Mouse (Mus musculus) liver, embryonic 14.5 days (tissue): ENCODE results near the gene Tmeff1.

Experiments
- CTCF ChIP-seq: IDR thresholded peaks from 2 replicates; pipeline ENCODE4 v1.5.1; 2016; ENCODE audit warnings: antibody characterized with exemption, low read depth, control low read depth
- EP300 ChIP-seq: IDR thresholded peaks from 2 replicates; pipeline ENCODE4 v1.6.1; 2016; ENCODE audit warnings: antibody characterized with exemption, low read depth

DNA sequence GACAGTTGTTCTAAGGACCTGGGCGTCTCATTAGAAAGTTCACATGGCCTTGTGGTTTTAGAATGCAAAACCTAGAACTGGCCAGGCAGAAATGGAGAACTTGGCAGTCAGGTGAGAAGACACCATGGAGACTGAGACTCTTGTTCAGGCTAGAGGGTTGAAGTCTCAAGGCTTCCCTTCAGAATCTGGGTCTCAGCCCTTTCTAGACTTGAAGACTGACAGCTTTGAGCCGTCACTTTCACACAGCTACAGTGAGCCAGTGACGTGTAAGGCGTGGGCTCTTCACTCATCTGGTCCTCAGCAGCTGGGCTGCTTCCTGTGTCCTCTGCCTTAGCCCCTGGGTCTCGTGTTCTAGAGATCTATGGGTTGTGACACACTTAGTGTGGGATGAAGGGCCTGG is 7.4 kb downstream of the Tmeff1 start:
- TF ChIP-seq CTCF: no peak
- TF ChIP-seq EP300: no peak
